8 mouse cellular contexts compared by ENCODE assay signal in genomic region chr7:130206181-130206582, GRCm38 (mm10).
A peak's percentile ranks its signal among the peaks of the same experiment; 100 is the strongest.
DNase-seq lines count a peak whose midpoint lies in the region; ATAC-seq and TF ChIP-seq lines count a peak whose summit lies in the region.

No protein-coding gene starts in this region.

- no peak overlapping the region for H3K4me2 ChIP-seq in intestine, embryonic 14.5 days (ENCODE audit: low read length)
- no peak overlapping the region for H3K4me2 ChIP-seq in intestine, embryonic 16.5 days (ENCODE audit: low read depth, low read length)
- H3K4me2 ChIP-seq in embryonic facial prominence, embryonic 15.5 days (replicated peaks): 0 out of 2 replicates have a peak overlapping the region, but pooled peaks have one; percentile 2
- no peak overlapping the region for H3K4me2 ChIP-seq in midbrain, embryonic 15.5 days

- peaks cover 8% of the 10 kb centered on the region; the same call in 1 of the 2 replicates for H3K4me1 ChIP-seq in intestine, embryonic 14.5 days (replicated peaks; ENCODE audit: control insufficient read depth, insufficient read depth, low read length)
- H3K4me1 ChIP-seq in intestine, embryonic 16.5 days (ENCODE audit: control insufficient read depth, insufficient read depth, low read length): peaks cover 8% of the 10 kb centered on the region; the same call in 1 of the 2 replicates
- H3K4me1 ChIP-seq in embryonic facial prominence, embryonic 15.5 days: peaks cover 64% of the 10 kb centered on the region
- H3K4me1 ChIP-seq in midbrain, embryonic 15.5 days: peaks cover 12% of the 10 kb centered on the region
- no peaks in the 10 kb centered on the region for H3K4me1 ChIP-seq in heart, adult 2 months (ENCODE audit: control insufficient read depth, insufficient read depth, low read length)

- no peak for TF ChIP-seq POLR2A in heart, adult 2 months (IDR thresholded peaks at IDR 0.05; ENCODE audit: insufficient read depth, low read depth, low read length)

- no peak for DNase-seq in intestine, embryonic 14.5 days (ENCODE audit: low spot score)
- peak; percentile 61 to 82 for DNase-seq in kidney, postnatal 25 days
- no peak for DNase-seq in B cell, adult 2 months
- DNase-seq in thymus, postnatal 0 days (ENCODE audit: low spot score): no peak
- no peak for DNase-seq in heart, adult 2 months

- no peak for ATAC-seq in intestine, embryonic 14.5 days (replicated peaks; ENCODE audit: low FRiP score, low TSS enrichment, low read depth)
- ATAC-seq in intestine, embryonic 16.5 days: no peak
- ATAC-seq in embryonic facial prominence, embryonic 15.5 days (ENCODE audit: insufficient number of reproducible peaks, low FRiP score, low TSS enrichment, low read depth): peak; percentile 58
- ATAC-seq in midbrain, embryonic 15.5 days (replicated peaks): no peak

- peak overlapping the region; percentile 28; the same call in 1 of the 2 replicates for H3K27ac ChIP-seq in intestine, embryonic 14.5 days (ENCODE audit: low read depth)
- no peak overlapping the region for H3K27ac ChIP-seq in intestine, embryonic 16.5 days (ENCODE audit: low read length)
- H3K27ac ChIP-seq in embryonic facial prominence, embryonic 15.5 days (replicated peaks): peak overlapping the region; percentile 85
- H3K27ac ChIP-seq in midbrain, embryonic 15.5 days: peak overlapping the region; percentile 23; the same call in 1 of the 2 replicates
- no peak overlapping the region for H3K27ac ChIP-seq in heart, adult 2 months

- TF ChIP-seq CTCF in heart, adult 2 months (IDR thresholded peaks at IDR 0.05): no peak

- no peak overlapping the region for H3K4me3 ChIP-seq in intestine, embryonic 14.5 days (ENCODE audit: low read depth, low read length)
- H3K4me3 ChIP-seq in intestine, embryonic 16.5 days (ENCODE audit: low read length): no peak overlapping the region
- H3K4me3 ChIP-seq in embryonic facial prominence, embryonic 15.5 days (replicated peaks): no peak overlapping the region
- no peak overlapping the region for H3K4me3 ChIP-seq in midbrain, embryonic 15.5 days
- no peak overlapping the region for H3K4me3 ChIP-seq in heart, adult 2 months

- H3K79me2 ChIP-seq in heart, adult 2 months (replicated peaks; ENCODE audit: control insufficient read depth, insufficient read depth, low read length): no peaks in the 10 kb centered on the region

- H3K27me3 ChIP-seq in intestine, embryonic 14.5 days (replicated peaks; ENCODE audit: control insufficient read depth, insufficient read depth, low read length): no peaks in the 10 kb centered on the region
- H3K27me3 ChIP-seq in intestine, embryonic 16.5 days (replicated peaks; ENCODE audit: control insufficient read depth, insufficient read depth, low read length): no peaks in the 10 kb centered on the region
- H3K27me3 ChIP-seq in embryonic facial prominence, embryonic 15.5 days: no peaks in the 10 kb centered on the region
- H3K27me3 ChIP-seq in midbrain, embryonic 15.5 days (replicated peaks): no peaks in the 10 kb centered on the region
- H3K27me3 ChIP-seq in heart, adult 2 months (ENCODE audit: control insufficient read depth, insufficient read depth, low read length): no peaks in the 10 kb centered on the region

- H3K9me3 ChIP-seq in intestine, embryonic 14.5 days (ENCODE audit: control insufficient read depth, low read length): no peaks in the 10 kb centered on the region
- no peaks in the 10 kb centered on the region for H3K9me3 ChIP-seq in intestine, embryonic 16.5 days (ENCODE audit: control insufficient read depth, low read length)
- no peaks in the 10 kb centered on the region for H3K9me3 ChIP-seq in embryonic facial prominence, embryonic 15.5 days (replicated peaks)
- no peaks in the 10 kb centered on the region for H3K9me3 ChIP-seq in midbrain, embryonic 15.5 days

- H3K9ac ChIP-seq in intestine, embryonic 14.5 days (ENCODE audit: low read length): no peak overlapping the region
- H3K9ac ChIP-seq in intestine, embryonic 16.5 days (ENCODE audit: low read depth, low read length): no peak overlapping the region
- H3K9ac ChIP-seq in embryonic facial prominence, embryonic 15.5 days: no peak overlapping the region
- no peak overlapping the region for H3K9ac ChIP-seq in midbrain, embryonic 15.5 days
- H3K9ac ChIP-seq in heart, adult 2 months (ENCODE audit: low read depth, low read length): no peak overlapping the region

- no peak for TF ChIP-seq EP300 in heart, adult 2 months (IDR thresholded peaks at IDR 0.05; ENCODE audit: insufficient read depth, low read depth, low read length)

- intact Hi-C loops in heart, adult 2 months (cut with DNase I): no loop called here

- peaks cover 14% of the 10 kb centered on the region; the same call in 1 of the 2 replicates for H3K36me3 ChIP-seq in intestine, embryonic 14.5 days (ENCODE audit: control insufficient read depth, insufficient read depth, low read length)
- 0 out of 2 replicates have a peak, but pooled peaks cover 3% of the 10 kb centered on the region for H3K36me3 ChIP-seq in intestine, embryonic 16.5 days (ENCODE audit: control insufficient read depth, insufficient read depth, low read length)
- peaks cover 7% of the 10 kb centered on the region; the same call in 1 of the 2 replicates for H3K36me3 ChIP-seq in embryonic facial prominence, embryonic 15.5 days
- no peaks in the 10 kb centered on the region for H3K36me3 ChIP-seq in midbrain, embryonic 15.5 days (replicated peaks)
- no peaks in the 10 kb centered on the region for H3K36me3 ChIP-seq in heart, adult 2 months (ENCODE audit: control insufficient read depth, insufficient read depth, low read length)

- 39% methylated on average over 6 of the region's 6 CpGs for WGBS in intestine, embryonic 14.5 days
- WGBS in intestine, embryonic 16.5 days: 30% methylated on average over 6 of the region's 6 CpGs
- WGBS in embryonic facial prominence, embryonic 15.5 days: 24% methylated on average over 6 of the region's 6 CpGs
- 10% methylated on average over 6 of the region's 6 CpGs for WGBS in midbrain, embryonic 15.5 days
- WGBS in heart, adult 2 months: 63% methylated on average over 6 of the region's 6 CpGs

Comparison
In these comparisons a context has a peak if more than half of its experiments do, and no peak if none do; other contexts are left out.
1. H3K27ac ChIP-seq: peak in intestine, embryonic 14.5 days (single experiment), embryonic facial prominence, embryonic 15.5 days (single experiment) and midbrain, embryonic 15.5 days (single experiment); none in intestine, embryonic 16.5 days (single experiment) and heart, adult 2 months (single experiment).
2. DNase-seq: peak in kidney, postnatal 25 days (2 of 2); none in intestine, embryonic 14.5 days (single experiment), B cell, adult 2 months (0 of 2), thymus, postnatal 0 days (single experiment) and heart, adult 2 months (0 of 2).